Mouse (Mus musculus) gastrocnemius, postnatal 25 days (tissue): Measurements from ENCODE around the gene Dcbld1. TPM values are rescaled to one million over a fixed set of nuclear protein-coding genes. Genes with fewer than 3 reads are reported as not detected.

Experiments used
- DNase-seq: peaks from one replicate; pipeline ENCODE4 v3.0.0; 2022
- long read RNA-seq, 2 experiments: library from polyadenylated mRNA; stranded (forward); transcript quantifications; one replicate each; pipeline ENCODE4 v2.0.0; 2021
- total RNA-seq, 2 experiments: library from RNA; stranded (reverse); gene quantifications; 1 replicate in 1 of 2; 2 replicates in 1 of 2; pipeline ENCODE4 v1.2.3; 2021

The Dcbld1 gene
- 1 to 10 TPM; 1.3 to 1.7 TPM for total RNA-seq
- long read RNA-seq, experiment 1, partial matches to known transcripts, result 0 of 2 reads
- long read RNA-seq, experiment 1, other reads (novel, unspliced or antisense), result 0 of 2 reads
- long read RNA-seq, experiment 2, partial matches to known transcripts, result 0 of 1 reads
- long read RNA-seq, experiment 2, other reads (novel, unspliced or antisense), result 0 of 1 reads

GRCm38 (mm10) chr10:52233301-52233968, at the start of gene Dcbld1:
Dcbld1 (plus strand) TSS chr10:52233619.
- peak; percentile 44 for DNase-seq

- DNase-seq, result no peak
These were observed 47.5 kb upstream of the Dcbld1 start for GRCm38 (mm10) chr10:52185900-52186299.

GRCm38 (mm10) chr10:52194957-52195852, 38.2 kb upstream of the Dcbld1 start, which contains the start of gene Ros1:
Ros1 (minus strand) TSS chr10:52195244.
- no peak for DNase-seq

DNA sequence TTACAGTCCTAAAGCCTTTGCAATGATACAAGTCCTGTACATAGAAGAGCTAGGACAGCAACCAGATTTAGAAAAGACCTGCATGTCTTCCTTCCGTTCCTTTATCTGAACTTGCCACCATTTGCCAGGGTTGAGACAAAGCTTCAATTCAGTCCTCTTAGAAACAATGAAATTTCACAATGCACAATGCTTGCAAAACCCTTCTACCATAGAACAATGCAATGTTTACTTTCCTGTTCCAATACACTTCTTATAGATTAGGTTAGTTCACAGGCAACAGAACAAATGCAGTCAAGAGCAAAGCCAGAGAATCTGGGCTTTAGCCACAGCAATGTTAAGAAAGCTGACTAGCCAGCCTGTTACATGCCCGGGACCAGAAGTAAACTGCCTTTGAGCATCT, 29.4 kb upstream of the Dcbld1 start:
- DNase-seq, result no peak

- no peak for DNase-seq
These were observed 18.1 kb upstream of the Dcbld1 start for GRCm38 (mm10) chr10:52215267-52215818.

GRCm38 (mm10) chr10:52216797-52217563, 16.4 kb upstream of the Dcbld1 start:
- DNase-seq, result no peak

- DNase-seq, result no peak
These were observed 15.9 kb upstream of the Dcbld1 start for GRCm38 (mm10) chr10:52217564-52217934.

- DNase-seq, result no peak
These were observed 13.8 kb upstream of the Dcbld1 start for GRCm38 (mm10) chr10:52219600-52219999.

- peak; percentile 9 for DNase-seq
These were observed 933 bp upstream of the Dcbld1 start for GRCm38 (mm10) chr10:52232196-52233176.

- DNase-seq, result peak; percentile 10
These were observed 692 bp downstream of the Dcbld1 start for GRCm38 (mm10) chr10:52233969-52234653.

DNA sequence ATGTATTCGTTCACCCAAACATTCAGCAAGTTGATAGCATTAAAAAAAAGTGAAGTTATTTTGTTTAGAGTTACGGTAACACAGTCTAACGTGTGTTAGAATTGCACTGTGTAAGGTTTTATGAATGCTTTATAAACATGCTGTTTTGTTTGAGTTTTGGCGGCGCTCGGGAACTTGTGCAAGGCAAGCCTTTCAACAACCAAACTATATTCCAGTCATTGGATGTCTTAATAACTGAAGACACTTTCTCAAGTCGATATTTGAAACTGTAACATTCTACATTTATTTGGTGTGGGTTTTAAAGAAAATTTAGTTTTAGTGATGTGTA, 1.2 kb downstream of the Dcbld1 start:
- DNase-seq, result no peak

DNA sequence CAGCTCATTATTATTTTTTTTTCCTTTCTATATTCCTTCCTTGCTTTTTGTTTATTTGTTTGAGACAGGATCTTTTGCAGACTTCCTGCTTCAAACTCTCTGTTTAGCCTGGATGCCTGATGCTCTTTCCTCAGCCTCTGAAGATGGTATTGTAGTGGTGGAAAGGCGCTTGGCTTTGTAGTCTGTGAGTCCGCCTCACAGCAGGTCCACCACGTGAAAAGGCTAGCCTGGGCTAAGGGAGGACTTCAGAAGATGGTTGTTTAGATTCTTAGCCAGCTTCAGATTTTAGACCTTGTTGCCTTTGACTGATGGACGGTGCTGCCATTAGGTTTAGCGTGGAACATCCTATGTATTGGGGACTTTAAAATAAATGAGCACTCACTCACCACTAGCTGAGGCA, 2.0 kb downstream of the Dcbld1 start:
- DNase-seq, result no peak

- DNase-seq, result no peak
These were observed 8.6 kb downstream of the Dcbld1 start for GRCm38 (mm10) chr10:52242015-52242414.

DNA sequence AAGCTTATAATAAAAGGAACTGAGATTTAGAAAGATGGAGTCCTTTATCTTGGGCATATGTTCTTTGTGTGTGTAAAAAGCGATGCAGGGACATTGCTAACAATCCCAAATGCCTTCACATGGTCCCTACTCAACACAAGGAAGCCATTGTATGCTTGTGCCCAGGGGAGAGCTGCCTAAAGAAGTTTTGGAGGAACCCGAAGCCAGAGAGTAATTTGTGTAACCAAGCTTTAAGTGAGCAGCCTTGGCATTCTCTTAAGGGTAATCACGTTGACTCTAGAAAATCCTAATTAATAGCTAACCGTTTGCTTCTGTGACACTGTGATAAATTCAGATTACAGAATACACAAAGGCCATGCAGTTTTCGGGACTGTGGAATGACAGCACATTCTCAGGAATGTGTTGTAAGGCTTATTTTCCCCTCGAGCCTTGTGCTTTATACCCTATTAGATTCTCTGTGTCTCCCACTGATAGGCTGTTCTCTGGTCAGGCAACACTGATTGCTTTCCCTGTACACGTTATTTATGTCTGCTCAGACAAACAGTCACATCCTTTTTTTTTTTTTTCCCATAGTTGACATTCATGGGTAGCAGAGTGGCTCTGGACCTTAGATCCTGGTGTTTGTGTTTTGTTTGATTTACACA, 9.4 kb downstream of the Dcbld1 start:
- DNase-seq, result no peak

DNA sequence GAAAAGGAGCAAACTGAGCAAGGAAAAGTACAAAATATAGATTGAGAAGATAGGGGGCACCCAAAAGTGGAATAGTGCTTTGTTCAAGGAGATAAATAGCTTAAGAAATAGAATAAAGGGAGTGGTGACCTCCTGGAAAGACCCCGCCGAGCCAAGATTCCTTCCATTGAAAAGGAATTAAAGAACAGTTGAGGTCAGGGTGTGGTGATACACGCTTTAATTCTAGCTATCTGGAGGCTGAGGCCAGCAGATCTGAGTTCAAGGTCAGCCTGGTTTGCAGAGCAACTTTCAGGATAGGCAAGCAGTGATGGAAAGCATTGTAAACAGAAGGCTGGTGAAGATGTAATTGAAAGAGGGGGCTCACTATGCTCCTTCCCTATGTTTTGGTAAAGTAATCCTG, 12.8 kb downstream of the Dcbld1 start:
- DNase-seq, result no peak

GRCm38 (mm10) chr10:52252240-52252639, 18.8 kb downstream of the Dcbld1 start:
- no peak for DNase-seq

- no peak for DNase-seq
These were observed 20.0 kb downstream of the Dcbld1 start for GRCm38 (mm10) chr10:52253426-52253825.

DNA sequence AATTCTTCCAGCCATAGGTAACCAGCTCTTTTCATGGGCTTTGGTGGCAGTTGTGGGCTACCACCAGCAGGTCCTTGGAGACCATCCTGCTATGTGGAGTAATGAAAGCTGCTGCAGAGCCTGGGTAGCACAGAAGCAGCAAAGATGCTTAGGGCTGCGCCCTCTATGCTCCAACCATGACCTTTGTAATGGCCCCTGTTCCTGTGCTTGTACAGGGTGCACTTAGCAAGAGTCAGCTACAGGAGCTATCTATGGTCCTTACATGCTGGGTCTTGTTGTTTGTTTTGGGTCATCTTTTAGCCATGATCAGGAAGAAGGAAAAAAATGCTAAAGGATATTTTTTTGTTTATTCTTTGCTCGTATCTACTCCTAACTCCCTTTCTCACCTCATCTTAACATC, 24.3 kb downstream of the Dcbld1 start:
- no peak for DNase-seq

DNA sequence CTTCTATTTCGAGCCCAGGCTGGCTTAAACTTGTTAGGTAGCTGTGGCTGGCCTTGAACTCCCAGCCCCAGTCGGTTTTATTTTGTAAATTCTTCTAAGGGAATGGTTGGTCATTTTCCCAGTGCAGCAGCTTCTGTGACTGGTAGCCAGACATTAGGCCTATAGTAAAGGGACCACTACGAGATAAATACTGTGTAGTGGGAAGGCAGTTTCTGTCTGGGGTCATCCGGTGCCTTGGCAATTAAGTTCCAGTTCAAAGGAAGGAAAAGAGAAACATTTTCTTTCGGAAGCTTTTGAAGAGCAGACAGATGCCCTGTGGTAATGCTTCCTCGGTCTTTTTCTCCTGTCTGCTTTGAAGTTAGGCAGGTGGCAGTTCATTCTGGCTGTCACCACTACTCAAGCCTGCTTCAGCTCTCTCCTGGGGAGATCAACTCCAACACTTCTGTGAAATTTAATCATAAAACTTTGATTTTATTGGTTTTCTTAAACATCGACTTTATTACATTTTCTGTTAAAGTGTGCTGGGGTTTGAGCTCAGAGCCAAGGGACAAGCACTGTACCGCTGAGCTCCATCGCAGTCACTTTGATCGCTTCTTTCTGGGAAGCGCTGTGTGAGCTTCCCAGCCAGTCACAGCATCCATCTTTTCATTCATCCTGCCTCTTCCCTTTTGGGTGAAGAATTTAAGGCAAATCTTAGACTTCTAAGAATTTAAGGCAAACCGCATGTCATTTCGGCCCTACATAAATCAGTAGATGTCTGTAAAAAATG, 24.9 kb downstream of the Dcbld1 start:
- DNase-seq, result no peak
